Mouse (Mus musculus): Measurements from ENCODE around the gene Atp1a3.

DNA sequence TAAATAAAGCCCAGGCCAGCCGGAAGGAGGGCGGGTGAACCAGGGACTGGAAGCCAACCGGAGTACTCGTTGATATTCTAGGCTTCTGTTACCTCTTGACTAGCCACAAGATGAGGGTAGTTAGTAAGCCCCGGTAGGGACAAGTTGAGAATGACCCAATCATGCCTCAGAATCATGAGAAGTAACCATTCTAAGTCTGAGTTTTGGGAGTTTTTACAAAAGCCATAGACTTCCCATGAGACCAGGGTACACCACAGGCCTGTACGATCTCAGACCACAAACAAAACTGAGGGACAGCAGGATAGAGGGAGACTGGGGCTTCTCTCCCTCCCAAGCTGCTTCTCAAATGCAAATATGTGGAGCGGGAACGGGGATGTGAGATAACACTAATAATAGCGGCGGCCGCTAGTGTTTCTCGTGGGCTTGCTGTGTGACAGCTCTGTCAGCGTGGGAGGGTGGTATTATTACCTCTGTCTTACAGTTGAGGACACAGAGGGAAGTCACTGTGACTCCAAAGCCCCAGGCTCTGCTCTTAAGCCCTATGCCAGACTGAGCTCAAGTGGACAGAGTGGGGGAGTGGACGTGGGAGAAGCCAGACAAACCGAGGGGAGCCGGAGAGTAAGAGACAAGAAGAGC, 43.7 kb upstream of the Atp1a3 start:
- TF ChIP-seq CTCF (IDR thresholded peaks at IDR 0.05; ENCODE audit: low read depth), result no peak
- no peak for TF ChIP-seq EP300 (IDR thresholded peaks at IDR 0.05; ENCODE audit: low read depth)
